ENCODE assay signal across 18 mouse cellular contexts in the genomic region with DNA sequence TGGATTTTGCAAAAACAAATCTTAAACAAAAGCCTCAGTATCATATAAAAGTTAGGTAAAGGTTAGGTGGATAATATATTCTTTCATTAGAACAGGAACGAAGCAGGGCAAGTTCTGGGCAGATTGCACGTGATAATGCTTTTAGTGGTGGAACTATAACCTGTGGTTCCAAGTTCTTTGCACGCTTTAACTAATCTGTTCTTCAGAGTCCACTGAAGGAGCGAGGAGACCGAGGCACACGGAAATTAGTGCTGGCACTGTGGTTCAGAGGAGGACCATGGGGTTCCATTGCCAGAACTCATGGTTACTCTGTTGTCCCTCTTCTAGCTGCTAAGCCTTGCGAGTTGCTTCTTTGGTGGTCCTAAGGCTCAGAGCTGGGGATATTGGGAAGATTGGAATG.
"Had no signal": no experiment of that assay in that cellular context is flagged by ENCODE, and none has a peak within 500 bp of the region (broad histone marks: within the 10 kb centered on the region; RNA-seq: fewer than 3 reads in every experiment).

No protein-coding gene starts in this region.

- H3K4me3 ChIP-seq: limb, embryonic 12.5 days; limb, embryonic 15.5 days; megakaryocyte, embryonic 14.5 days; midbrain, embryonic 10.5 days; midbrain, embryonic 13.5 days; myocyte; neural tube, embryonic 13.5 days had no signal

- H3K27ac ChIP-seq: limb, embryonic 12.5 days; limb, embryonic 15.5 days; liver, embryonic 14.5 days; macrophage; midbrain, embryonic 10.5 days; midbrain, embryonic 13.5 days; neural tube, embryonic 13.5 days; stomach, postnatal 0 days had no signal

- ATAC-seq: intestine, embryonic 16.5 days; liver, postnatal 0 days; midbrain, embryonic 13.5 days; midbrain, embryonic 16.5 days had no signal

- H3K9me3 ChIP-seq: limb, embryonic 12.5 days; limb, embryonic 15.5 days; midbrain, embryonic 10.5 days; midbrain, embryonic 13.5 days; neural tube, embryonic 13.5 days had no signal

- H3K36me3 ChIP-seq: limb, embryonic 12.5 days; limb, embryonic 15.5 days; midbrain, embryonic 13.5 days had no signal

- DNase-seq: kidney, postnatal 14 days; left cerebral cortex, postnatal 4 days; liver, postnatal 0 days; lung, embryonic 14.5 days; retina, postnatal 1 day; right cerebral cortex, postnatal 25 days had no signal

- H3K27me3 ChIP-seq: limb, embryonic 12.5 days; limb, embryonic 15.5 days; midbrain, embryonic 13.5 days; neural tube, embryonic 13.5 days had no signal
